Mouse (Mus musculus): ENCODE data around the gene Bdkrb1.

Bdkrb1 gene

DNA sequence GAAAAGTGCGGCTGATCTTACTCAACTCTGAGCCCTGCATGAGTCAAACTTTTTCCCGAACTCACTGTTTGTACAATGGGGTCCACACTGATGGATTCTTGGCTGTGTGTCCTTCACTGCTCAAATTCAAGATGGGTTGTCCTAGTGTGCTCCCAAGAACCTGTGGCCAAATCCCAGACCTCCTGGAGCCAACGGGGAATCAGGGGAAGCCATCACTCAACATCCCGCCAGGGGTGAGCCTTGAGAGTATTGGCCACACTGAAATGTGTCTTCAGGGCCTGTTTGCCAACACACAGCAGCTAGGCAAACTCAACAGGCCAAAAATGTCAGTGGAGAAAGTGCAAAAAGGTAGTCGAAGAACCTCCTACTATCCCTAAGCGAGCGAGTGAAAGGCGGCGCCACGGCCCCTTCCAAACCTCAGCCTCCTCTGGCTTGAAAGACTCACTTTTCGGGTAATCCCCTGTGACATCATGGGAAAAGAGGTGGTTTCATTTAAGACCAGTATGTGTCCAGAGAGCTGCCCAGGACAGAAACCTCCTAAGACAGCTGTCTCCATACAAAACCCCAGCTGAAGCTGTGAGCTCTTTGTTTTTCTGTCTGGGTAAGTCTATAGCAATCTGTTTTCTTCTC, at the start of gene Bdkrb1:
TSS of gene Bdkrb1 (plus strand) at position 505 of the 630 bp plus-strand sequence.
- in situ Hi-C loops (cut with MboI; ENCODE audit: low sequenced_read_pairs), result no loop called here

DNA sequence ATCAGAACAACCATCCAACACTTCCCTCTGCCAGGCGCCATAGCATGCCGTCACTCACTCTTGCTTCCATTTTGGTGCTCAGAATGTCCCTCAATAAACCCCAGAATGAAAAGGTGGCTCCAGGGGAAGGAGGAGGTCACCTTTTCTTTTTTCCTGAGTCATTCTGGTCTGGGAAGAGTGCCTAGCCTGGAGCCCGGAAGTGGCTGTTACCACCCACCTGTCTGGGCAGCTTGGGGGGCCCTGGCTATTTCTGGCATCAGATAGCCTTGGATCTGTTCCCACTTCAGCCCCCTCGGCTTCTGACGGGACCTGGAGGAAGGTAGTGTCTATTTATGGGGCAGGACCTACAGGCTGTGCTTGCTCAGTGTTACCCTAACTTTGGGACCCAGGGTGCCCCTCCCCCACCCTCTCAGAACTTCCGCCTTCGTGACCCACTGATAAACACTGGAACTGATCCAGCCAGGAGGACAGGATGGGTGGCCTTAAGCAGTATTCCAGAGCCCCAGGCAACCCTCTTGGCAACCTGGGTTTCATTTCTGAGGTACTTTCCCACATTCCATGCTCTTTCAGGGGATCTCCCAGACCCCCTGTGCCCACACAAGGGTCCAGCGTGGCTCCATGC, 48.6 kb upstream of the Bdkrb1 start:
- in situ Hi-C loops (cut with MboI; ENCODE audit: low sequenced_read_pairs), result no loop called here

DNA sequence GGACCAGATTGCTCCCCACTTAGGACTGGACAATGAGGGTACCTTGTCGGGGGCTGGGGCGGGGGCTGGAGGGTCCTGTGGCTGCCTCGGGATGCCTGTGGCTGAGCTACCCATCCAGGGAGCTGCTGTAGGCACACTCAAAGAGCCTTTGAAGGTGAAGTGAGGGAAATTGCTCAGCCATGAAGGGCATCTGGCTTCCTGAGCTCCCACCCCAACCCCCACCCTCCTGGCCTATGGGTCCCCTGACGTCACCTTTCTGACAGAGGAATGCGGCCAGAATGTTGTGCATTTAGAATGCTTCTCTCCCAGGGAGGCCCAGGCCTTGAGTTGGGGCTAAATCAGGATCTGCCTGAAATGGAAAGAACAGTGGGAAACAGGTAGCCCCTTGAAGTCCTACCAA, 47.7 kb upstream of the Bdkrb1 start:
- in situ Hi-C loops (cut with MboI; ENCODE audit: low sequenced_read_pairs), result no loop called here

DNA sequence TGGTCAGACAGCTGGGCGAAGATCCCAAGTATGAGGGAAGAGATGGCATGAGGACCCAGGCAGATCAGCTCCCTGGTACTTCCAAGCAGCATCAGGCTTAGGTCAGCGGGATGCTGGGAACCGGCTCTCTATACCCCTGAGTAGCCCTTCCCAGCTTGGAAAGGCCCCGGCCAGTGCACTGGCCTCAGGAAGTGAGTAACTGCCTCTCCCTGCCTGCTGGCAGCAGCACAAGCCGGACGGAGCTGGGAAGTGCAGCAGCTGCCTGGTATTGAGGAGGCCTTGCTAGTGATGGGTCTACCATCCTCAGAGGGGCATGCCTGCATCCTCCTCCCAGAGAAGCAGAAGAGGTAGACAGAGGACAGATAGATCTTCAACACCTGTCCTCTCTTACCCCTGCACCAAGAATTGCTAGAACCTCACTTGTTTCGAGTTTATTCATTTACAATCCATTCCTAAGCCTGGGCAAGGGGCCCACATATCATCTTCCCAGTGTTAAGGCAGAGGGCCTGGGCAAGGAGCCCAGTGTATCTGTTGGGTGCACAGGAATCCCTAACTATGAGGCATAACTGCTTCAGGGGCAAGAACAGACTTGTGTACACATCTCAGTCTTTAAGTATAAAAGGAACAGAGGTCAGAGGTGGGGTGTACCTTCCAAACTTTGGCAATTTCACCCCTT, 45.5 kb upstream of the Bdkrb1 start:
- in situ Hi-C loops (cut with MboI; ENCODE audit: low sequenced_read_pairs), result no loop called here

DNA sequence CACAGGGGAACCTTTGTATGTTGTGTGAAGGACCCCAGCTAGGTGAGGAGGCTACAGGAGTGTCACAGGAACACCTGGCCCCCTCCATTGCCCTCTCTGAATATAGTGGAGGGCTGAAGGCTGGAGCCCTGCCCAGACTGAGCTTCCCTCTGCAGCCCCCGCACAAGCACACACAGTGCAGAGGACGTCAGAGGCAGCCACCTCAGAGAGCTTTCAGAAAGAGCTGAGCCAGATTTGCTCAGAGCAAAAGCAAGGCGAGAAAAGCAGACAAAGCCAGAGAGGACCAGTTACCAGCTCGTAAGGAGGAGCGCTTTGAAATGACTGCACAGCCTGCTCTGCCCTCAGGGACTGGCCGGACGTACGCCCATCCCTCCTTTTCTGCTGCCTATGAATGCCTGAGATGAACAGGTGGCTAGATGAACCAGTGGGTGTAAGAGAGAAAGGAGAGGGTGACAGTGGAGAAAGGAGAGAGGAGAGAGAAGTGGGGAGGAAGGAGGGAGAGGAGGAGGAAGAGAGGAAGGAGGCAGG, 41.8 kb upstream of the Bdkrb1 start:
- in situ Hi-C loops (cut with MboI; ENCODE audit: low sequenced_read_pairs), result no loop called here

DNA sequence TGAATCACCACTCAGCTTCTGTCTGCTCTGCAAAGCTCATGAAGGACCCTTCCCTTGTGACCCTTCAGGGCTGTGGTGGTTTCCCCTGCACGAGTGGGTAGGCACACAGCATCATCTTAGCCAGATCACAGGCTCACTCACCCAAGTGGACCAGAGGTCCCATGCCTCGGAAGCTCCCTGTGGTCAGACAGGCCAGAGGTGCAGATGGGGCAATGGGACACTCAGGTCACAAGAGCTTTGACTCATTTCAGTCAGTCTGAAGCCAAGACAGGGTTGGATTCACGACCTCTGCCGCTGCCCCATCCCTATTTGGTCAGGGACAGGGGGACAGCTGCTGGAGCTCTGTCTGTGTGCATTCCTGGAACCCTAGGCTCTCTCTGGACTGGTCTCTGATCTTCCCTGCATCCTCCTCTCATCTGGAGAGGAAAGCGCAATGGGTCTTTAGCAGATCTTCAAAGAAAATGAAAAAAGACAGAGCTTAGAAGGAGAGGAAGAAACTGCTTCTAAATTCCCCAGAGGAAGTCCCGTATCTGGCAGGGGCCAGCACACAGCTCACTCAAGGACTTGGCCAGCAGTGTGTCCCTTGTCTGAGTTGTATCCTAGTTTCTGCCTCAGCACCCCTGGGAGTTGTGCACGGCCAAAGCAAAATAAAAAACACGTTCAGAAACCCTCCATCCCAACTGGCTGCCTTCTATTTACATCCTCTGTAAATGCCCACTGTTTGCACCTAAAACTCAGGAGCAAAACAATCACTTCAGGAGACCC, 40.6 kb upstream of the Bdkrb1 start:
- in situ Hi-C loops (cut with MboI; ENCODE audit: low sequenced_read_pairs), result no loop called here

DNA sequence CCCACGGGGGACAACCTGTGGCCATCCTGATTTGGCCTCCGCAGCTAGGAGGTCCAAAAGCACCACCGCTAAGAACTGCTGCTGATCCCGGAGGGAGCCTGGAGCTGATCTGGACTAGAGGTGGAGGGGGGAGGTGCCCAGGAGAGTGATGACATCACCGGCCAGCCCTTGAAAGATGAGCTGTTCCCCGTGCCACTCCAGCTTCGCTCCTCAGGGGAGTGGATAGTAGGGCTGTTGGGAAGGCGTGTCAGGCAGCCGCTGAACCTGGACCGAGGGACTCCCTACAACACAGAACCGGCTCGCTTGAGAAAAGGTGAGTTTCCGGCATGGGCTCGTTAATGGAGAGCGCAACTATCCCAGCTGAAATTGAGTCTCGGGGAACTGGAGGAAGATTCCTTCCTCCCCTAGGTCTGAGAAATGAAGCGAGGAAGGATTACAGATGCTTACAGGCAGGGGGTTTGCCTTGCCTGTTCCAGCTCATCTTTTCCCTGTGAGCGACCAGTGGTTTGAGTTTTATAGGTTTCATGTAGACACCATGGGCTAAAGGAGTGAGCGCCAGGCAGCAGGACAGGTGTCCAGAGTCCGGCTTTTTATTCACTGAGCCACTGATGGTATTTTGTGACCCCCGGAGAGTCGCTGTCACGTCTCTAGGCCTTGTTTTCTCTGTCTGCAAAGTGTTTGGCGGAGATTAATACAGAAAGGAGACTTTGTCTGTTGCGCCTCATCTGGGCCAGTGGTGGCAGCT, 39.8 kb upstream of the Bdkrb1 start, which contains the start of gene Bdkrb2:
TSS of gene Bdkrb2 (plus strand) at position 291 of the 745 bp plus-strand sequence.
- in situ Hi-C loops (cut with MboI; ENCODE audit: low sequenced_read_pairs), result no loop called here

DNA sequence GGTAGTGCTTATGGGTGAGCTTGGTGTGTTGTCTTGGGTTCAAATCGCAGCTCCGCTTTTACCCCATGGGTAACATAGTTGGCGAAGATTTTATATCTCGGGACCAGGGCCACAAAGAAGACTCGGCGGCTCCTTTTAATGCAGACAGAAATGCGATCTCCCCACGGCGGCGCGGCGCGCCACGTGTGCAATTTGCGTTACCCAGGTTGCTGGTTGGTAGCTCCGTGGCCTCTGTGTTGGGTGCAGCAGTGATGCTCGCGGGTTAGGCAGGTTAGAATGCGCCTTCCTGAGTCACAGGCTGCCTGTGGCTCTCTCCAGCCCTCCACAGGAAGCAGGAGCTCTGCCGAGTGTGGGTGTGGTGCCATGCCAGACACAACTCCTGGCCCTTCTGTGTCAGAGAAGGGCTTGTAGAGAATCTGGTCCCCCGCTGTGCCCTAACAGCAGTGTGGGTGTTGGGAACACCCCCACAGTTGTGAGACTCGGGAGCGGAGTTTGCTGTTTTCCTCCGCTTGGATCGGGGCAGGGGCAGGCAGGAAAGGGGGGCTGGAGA, 39.1 kb upstream of the Bdkrb1 start:
- in situ Hi-C loops (cut with MboI; ENCODE audit: low sequenced_read_pairs), result no loop called here

DNA sequence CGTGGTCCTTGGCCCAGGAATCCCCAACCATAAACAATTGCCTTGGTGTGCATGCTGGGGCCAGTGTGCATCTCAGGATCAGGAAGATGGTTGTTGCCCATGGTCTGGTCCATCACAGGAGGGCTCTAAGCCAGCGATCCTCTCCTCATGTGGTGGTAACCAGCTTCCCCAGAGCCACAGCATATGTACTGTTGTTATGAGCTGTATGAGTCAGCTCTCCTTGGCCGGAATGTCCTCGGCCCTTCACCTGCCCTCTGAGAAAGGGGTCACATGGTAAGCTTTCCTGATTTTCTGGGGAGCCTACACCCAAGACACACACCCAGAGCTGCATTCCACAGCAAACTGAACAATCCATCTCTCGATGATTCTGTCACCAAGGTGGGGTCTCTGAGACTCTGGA, 37.7 kb upstream of the Bdkrb1 start:
- in situ Hi-C loops (cut with MboI; ENCODE audit: low sequenced_read_pairs), result no loop called here

DNA sequence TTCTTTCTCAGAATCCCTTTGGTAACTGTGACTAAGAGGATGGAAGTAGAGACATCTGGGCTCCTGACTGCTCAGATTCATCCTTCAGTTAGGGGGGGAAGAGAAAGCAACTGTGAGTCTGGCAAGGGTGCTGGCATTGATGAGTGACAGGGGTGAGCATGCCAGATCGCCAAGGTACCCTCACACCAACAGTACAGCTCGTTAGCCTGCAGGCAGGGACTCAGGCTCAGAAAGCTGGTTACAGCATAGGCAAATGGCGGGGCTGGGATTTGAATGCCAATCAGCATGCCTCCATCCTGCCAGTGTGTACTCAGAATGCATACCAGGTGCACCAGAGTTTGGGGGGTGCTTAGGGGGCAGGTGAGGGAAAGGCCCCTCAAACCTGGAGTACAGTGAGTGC, 31.0 kb upstream of the Bdkrb1 start:
- in situ Hi-C loops (cut with MboI; ENCODE audit: low sequenced_read_pairs), result no loop called here

DNA sequence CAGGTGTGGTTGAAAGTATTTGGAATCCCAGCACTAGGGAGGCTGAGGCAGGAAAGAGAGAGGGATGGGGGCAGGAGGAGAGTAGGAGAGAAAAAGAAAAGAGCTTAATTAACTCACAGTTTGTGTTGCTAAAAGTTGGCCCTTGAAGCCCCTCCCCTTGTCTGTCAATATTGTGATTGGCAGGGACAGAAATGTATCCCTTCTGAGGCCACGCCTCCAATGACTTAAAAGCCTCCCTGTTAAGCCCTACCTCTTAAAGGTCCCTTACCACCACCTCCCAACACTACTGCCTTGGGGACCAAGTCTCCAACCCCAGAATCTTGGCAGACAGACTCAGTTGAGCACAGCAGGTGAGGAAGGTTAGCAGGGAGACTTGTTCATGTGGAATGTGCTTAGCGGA, 30.3 kb upstream of the Bdkrb1 start:
- in situ Hi-C loops (cut with MboI; ENCODE audit: low sequenced_read_pairs), result no loop called here

DNA sequence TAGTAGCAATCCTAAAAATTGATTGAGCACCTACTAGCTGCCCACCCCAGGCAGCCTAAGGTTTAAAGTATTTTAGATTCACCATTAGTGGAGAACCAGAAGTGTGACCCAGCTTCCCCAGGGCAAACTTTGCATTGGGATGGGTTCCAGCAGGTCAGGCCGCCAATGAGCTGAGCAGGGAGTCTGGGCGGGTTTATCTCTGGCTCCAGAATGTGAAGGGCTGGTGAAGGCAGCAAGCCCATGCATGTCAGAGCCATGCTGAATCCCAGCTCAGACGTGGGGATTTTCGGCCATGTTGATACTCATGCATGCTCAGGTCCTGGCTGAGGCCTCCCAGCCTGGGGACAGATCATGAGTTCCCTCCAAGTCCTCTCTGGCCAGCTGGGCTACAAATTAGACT, 28.5 kb upstream of the Bdkrb1 start:
- in situ Hi-C loops (cut with MboI; ENCODE audit: low sequenced_read_pairs), result no loop called here

DNA sequence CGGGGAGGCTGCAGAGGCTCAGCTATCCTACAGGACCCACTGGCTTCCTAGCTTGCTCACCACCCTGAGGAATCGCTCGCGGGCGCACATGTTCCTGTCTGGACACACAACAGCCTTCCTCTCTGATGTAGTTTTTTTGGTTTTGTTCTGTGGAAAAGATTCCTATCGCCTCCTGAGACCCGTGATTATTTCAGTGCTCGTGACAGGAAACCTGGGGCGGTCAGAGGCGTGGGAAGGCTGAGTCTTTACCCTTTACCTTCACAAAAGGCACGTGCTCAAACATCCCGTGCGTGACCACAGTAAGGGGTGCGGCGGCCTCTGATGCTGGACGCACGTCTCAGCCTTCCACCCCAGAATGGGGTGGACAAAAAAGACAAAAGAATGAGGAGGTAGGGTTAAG, 22.4 kb upstream of the Bdkrb1 start:
- in situ Hi-C loops (cut with MboI; ENCODE audit: low sequenced_read_pairs), result no loop called here

DNA sequence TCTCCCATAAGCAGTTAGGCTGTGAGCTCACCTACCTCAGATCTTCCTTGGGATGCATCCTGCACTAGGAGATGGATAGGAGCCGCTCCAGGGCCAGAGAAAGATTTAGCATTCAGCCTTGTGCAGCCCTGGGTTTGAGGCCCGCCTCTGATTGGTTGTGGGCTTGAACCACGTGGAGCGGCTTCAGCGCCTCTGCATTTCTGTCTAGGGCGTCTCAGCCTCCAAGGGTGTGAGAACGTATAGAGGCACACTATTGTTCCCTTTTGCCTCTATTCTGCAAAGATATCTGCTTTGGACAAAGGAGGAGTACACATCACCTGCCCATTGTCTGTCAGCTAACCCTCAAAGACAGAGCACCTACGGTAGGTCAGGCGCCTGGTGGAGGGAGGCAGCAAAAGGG, 20.4 kb upstream of the Bdkrb1 start:
- in situ Hi-C loops (cut with MboI; ENCODE audit: low sequenced_read_pairs), result no loop called here

DNA sequence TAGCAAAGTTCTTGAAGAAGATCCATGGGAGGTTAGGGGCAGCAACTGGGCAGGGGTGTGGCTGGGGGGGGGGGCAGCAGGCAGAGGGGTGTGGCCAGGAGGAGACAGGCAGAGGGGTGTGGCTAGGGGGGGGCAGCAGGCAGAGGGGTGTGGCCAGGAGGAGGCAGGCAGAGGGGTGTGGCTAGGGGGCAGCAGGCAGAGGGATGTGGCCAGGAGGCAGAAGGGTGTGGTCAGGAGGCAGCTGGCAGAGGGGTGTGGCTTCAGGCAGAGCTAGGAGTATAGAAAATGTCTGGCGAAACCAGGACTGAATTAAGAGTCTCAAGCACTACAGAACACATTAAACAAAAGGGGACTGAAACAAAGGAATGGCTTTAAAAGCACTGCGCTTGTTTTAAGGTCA, 19.4 kb upstream of the Bdkrb1 start:
- in situ Hi-C loops (cut with MboI; ENCODE audit: low sequenced_read_pairs), result no loop called here

DNA sequence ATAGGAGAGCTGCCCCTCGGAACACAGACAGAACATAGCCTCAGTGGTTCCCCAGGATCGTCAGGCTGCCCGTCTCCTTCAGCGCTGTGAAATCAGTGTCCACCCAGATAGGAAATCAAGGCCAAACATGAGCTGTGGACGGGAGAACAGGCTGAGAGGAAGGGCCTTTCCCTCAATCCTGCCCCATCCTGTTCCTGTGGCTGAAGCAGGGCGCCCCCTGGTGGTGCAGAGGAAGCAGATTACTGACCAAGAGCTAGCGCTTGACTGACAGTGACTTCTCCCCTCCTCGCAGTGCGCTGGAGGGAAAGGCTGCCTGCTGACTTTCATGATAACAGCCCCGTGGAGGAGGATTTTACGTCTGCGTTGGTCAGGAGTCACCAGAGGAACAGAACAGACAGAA, 18.0 kb upstream of the Bdkrb1 start:
- in situ Hi-C loops (cut with MboI; ENCODE audit: low sequenced_read_pairs), result no loop called here

DNA sequence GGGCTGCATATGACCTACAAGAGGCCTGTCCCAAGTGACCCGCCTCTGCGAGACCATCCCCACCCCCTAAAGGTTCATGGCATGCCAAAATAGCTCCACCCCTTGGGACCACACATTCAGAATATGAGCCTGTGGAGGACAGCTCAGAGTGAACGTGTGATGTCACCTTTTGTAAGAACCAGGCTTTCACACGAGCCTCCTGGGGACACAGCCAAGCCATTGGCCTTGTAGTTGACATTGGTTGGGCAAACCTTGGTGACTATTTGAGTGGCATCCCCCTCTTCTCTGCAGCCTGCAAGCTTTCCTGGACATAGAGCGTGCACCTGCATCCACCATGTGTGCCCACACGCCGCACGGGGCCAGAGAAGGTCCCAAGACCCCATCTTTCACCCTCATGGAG, 15.4 kb upstream of the Bdkrb1 start:
- in situ Hi-C loops (cut with MboI; ENCODE audit: low sequenced_read_pairs), result no loop called here

DNA sequence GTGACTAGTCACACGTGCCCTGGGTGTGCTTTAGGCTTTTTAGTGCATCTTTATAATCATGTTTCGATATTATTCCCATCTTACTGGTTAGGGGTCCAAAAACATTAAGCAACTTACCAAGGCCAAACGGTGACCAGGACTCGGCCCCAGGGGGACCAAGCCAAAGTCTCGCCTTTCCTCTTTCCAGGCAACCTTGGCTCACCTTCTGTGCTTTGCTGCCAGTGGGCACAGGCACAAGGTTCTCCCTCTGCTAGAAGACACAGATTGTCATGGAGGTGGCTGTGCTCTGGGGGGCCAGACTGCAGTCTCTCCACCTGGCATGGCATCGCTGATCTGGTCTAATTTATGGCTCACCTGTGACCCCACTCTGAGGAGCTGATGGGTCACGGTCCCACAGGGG, 12.1 kb upstream of the Bdkrb1 start:
- in situ Hi-C loops (cut with MboI; ENCODE audit: low sequenced_read_pairs), result no loop called here

DNA sequence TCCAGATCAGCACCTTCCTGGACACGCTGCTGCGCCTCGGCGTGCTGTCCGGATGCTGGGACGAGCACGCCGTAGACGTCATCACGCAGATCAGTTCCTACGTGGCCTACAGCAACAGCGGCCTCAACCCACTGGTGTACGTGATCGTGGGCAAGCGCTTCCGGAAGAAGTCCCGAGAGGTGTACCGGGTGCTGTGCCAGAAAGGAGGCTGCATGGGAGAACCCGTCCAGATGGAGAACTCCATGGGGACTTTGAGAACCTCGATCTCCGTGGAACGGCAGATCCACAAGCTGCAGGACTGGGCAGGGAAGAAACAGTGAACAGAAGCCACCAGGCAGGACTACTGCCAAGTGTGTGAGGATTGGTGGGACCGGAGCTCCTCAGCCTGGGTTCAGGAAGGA, 10.5 kb upstream of the Bdkrb1 start:
- in situ Hi-C loops (cut with MboI; ENCODE audit: low sequenced_read_pairs), result no loop called here

DNA sequence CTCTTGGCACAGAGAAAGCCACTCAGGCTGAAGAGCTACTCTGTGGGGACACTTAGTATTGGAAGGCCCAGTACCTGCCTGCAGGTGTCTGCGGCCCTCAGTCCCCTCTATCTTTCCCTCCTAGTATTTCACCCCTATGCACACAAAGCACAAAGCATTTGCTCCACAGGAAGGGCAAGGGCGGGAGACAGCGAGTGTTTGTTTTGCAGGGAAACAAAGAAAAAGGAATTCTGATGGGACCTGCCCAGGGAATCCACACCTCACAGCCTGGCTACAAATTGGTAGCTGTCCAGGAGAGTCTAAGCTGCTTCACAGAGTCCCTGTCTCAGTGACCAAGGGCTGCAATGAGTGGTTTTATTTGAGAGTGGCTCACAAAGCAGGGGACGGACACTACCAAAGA, 9.4 kb upstream of the Bdkrb1 start:
- in situ Hi-C loops (cut with MboI; ENCODE audit: low sequenced_read_pairs), result no loop called here

All from CH12F3 (cell line).